Mouse (Mus musculus) C2C12 (cell line): Measurements from ENCODE around the gene Ptprcap. TPM values are rescaled to one million over a fixed set of nuclear protein-coding genes. Genes with fewer than 3 reads are reported as not detected.
"Not testable (repeated sequence)": the region's sequence is repeated elsewhere in the genome, so short reads cannot be mapped to it uniquely, and the experiment has no call there.

Source experiments
- H3K27me3 ChIP-seq: one replicate; pipeline ENCODE4 v1.6.1; 2011; ENCODE audit not compliant: control insufficient read depth, insufficient read depth, insufficient read length
- H3K36me3 ChIP-seq: one replicate; pipeline ENCODE4 v1.6.1; 2011; ENCODE audit not compliant: control insufficient read depth, insufficient read depth
- H3K4me3 ChIP-seq: one replicate; pipeline ENCODE4 v1.5.1; 2011; ENCODE audit warnings: mild to moderate bottlenecking, control low read depth; ENCODE audit not compliant: poor library complexity, insufficient read depth, severe bottlenecking
- H3K79me2 ChIP-seq: one replicate; pipeline ENCODE4 v1.6.1; 2011; ENCODE audit not compliant: control insufficient read depth, insufficient read depth
- H3K79me3 ChIP-seq: one replicate; pipeline ENCODE4 v1.6.1; 2011; ENCODE audit warnings: low read depth, control low read depth
- H3ac ChIP-seq: one replicate; pipeline ENCODE3; 2011; ENCODE audit warnings: low read depth; ENCODE audit not compliant: control insufficient read depth, insufficient read length
- CEBPB ChIP-seq: IDR thresholded peaks from one replicate; pipeline ENCODE4 v1.6.1; 2011; ENCODE audit warnings: low read depth, mild to moderate bottlenecking, control low read depth, moderate library complexity
- CTCF ChIP-seq: IDR thresholded peaks from one replicate; pipeline ENCODE4 v1.5.1; 2011; ENCODE audit not compliant: control insufficient read depth, insufficient read depth, insufficient read length
- FOSL1 ChIP-seq: IDR thresholded peaks from one replicate; pipeline ENCODE4 v1.8.0; 2011; ENCODE audit warnings: mild to moderate bottlenecking, low read length; ENCODE audit not compliant: poor library complexity, insufficient read depth, severe bottlenecking
- MAX ChIP-seq: IDR thresholded peaks from one replicate; pipeline ENCODE4 v1.6.1; 2011; ENCODE audit warnings: mild to moderate bottlenecking, control low read depth
- MYOD1 ChIP-seq: IDR thresholded peaks from one replicate; pipeline ENCODE4 v1.6.1; 2011; ENCODE audit warnings: low read depth; ENCODE audit not compliant: control insufficient read depth, insufficient read length
- MYOG ChIP-seq: IDR thresholded peaks from one replicate; pipeline ENCODE4 v1.6.1; 2011; ENCODE audit not compliant: control insufficient read depth, insufficient read length; ENCODE audit errors: extremely low read depth
- USF1 ChIP-seq: IDR thresholded peaks from one replicate; pipeline ENCODE4 v1.6.1; 2011; ENCODE audit warnings: low read depth, mild to moderate bottlenecking, control low read depth, moderate library complexity
- polyA plus RNA-seq: library from polyadenylated mRNA; unstranded; fragments of >200 nt; fragmentation: generic; extraction: Trizol; gene quantifications from one replicate; pipeline ENCODE4 v1.2.1, GENCODE M21; 2012; ENCODE audit warnings: missing spikeins

Gene Ptprcap
- polyA plus RNA-seq, 1 experiment: 5.8 TPM

DNA sequence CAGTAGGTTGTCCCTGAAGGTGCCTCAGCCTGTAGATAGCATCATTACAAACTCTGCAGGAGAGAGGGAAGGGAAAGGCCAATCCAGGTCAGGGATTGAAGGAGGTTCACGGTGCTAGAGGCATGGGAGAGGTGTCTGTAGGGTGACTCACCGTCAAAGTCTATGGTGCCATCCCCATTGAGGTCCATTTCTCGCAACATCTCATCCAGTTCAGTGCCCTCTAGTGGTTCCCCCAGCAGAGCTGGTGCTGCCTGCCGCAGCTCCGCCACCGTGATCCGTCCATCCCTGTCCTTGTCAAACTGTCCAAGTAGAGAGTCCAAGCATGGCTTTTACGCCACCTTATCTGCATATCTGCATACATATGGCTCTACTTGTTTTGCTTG, 17.4 kb upstream of the Ptprcap start:
- H3K4me3 ChIP-seq, H3K79me3 ChIP-seq, H3ac ChIP-seq, H3K27me3 ChIP-seq, H3K79me2 ChIP-seq: not testable (repeated sequence)
- peaks cover 12% of the 10 kb centered on the region for H3K36me3 ChIP-seq
- peak; percentile 16 for TF ChIP-seq CTCF

DNA sequence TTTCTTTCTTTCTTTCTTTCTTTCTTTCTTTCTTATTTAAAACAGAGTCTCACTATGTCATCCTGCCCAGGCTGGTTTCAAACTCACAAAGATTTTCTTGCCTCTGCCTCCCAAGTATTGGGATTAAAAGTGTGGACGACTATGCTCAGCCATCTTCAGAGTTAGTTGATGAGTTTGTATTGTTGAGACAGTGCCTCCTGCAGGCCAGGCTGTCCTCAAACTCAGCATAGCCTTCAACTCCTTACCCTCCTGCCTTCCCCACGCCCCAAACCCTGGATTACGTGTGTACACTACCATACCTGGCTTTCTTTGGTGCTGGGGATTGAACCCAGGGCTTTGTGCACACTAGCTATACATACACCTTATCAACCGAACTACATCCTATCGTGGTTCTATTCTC, 16.9 kb upstream of the Ptprcap start:
- Histone ChIP-seq H3K79me3 (no peaks in the 10 kb centered on the region), H3K36me3 (peaks cover 12% of the 10 kb centered on the region), H3K27me3 (no peaks in the 10 kb centered on the region), H3K4me3 (no peak overlapping the region), H3ac (no peak overlapping the region), H3K79me2 (no peaks in the 10 kb centered on the region)
- no peak for TF ChIP-seq MAX
- TF ChIP-seq USF1: no peak
- TF ChIP-seq CEBPB: no peak
- no peak for TF ChIP-seq CTCF
- no peak for TF ChIP-seq FOSL1
- TF ChIP-seq MYOG: no peak
- TF ChIP-seq MYOD1: no peak

DNA sequence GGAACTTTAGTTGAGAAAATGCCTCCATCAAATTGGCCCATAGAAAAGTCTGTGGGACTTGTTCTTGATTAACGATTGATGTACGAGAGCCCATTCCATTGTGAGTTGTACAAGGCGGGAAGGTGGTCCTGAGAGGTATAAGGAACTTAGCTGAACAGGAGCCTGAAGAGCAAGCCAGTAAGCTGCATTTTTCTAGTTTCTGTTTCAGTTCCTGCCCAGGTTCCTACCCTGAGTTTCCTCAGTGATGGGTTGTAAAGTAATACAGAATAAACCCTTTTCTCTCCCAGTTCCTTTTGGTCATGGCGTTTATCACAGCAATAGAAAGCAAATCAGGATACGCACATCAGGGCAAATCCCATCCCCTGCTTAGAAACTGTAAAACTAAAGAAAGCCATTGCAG, 15.5 kb upstream of the Ptprcap start:
- Histone ChIP-seq H3K79me2 (no peaks in the 10 kb centered on the region), H3K27me3 (no peaks in the 10 kb centered on the region), H3ac (no peak overlapping the region), H3K4me3 (no peak overlapping the region), H3K79me3 (no peaks in the 10 kb centered on the region), H3K36me3 (peaks cover 5% of the 10 kb centered on the region)
- TF ChIP-seq CEBPB: no peak
- TF ChIP-seq MYOG: no peak
- no peak for TF ChIP-seq MYOD1
- no peak for TF ChIP-seq CTCF
- TF ChIP-seq USF1: no peak
- TF ChIP-seq MAX: no peak
- no peak for TF ChIP-seq FOSL1

DNA sequence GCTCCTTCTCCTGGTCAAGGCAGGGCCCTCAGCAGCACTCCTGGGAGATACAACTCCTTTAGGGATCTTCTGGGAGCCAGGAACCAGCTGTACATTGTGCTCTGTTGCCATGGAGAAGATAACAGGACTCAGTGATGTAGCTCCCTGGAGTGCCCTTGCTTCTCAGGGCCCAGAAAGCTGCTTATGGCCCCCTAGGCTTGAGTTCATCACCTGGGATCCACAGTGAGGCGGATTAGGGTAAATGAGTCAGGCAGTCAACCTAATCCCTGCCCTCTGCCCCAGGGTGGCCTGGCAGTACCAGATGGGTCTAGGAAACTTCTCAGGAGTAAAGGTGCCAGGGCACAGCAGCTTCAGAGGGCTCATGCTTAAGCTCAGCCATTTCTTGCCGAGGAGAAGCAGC, 14.0 kb upstream of the Ptprcap start, which contains the start of gene Gpr152:
Gpr152 (plus strand) TSS at position 342 of the 400 bp plus-strand sequence.
- no peaks in the 10 kb centered on the region for H3K36me3 ChIP-seq
- H3ac ChIP-seq: no peak within 1 kb of the TSS
- H3K27me3 ChIP-seq: no peaks in the 10 kb centered on the region
- TF ChIP-seq CTCF (no peak), MYOG (no peak), CEBPB (no peak), MYOD1 (no peak), FOSL1 (no peak), USF1 (no peak), MAX (no peak)
- no peaks in the 10 kb centered on the region for H3K79me2 ChIP-seq
- H3K79me3 ChIP-seq: no peaks in the 10 kb centered on the region
- no peak within 1 kb of the TSS for H3K4me3 ChIP-seq

DNA sequence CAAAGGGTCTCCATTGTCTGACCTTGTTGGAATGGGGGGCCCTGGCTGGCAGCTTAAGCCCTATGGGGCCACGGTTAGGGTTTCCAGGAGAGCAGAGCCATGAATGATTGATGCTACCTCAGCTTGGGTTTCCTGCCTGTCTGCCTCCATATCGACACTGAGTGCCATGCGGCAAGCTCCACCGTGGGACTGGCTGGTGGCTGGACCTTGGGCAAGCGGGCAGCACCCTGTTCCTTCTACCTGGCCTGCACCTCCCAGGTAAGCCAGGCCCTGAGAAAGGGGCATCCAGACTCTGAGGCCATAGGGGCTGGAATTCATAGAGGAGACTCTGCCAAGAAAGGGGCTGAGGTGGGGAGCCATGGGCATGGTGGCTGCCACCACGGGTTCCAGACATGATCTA, 13.3 kb upstream of the Ptprcap start:
- no peaks in the 10 kb centered on the region for H3K36me3 ChIP-seq
- TF ChIP-seq CEBPB: no peak
- H3K79me2 ChIP-seq: no peaks in the 10 kb centered on the region
- H3K27me3 ChIP-seq: no peaks in the 10 kb centered on the region
- no peak overlapping the region for H3K4me3 ChIP-seq
- no peak overlapping the region for H3ac ChIP-seq
- H3K79me3 ChIP-seq: no peaks in the 10 kb centered on the region

DNA sequence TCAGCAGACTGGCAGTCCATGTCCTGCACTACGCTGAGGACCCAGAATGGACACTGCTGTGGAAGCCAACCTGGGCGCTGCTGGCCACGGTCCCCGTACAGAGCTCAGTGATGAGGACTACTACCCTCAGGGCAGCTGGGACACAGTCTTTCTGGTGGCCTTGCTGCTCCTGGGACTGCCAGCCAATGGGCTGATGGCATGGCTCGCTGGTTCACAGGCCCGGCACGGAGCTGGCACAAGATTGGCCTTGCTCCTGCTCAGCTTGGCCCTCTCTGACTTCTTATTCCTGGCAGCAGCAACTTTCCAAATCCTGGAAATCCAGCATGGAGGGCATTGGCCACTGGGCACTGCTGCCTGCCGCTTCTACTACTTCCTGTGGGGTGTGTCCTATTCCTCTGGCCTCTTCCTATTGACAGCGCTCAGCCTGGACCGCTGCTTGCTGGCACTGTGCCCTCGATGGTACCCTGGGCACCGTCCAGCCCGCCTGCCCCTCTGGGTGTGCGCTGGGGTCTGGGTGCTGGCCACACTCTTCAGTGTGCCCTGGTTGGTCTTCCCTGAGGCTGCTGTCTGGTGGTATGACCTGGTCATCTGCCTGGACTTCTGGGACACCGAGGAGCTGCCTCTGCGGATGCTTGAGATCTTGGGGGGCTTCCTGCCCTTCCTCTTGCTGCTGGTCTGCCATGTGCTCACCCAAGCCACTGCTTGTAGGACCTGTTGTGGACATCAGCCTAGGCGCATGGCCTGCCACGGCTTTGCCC, 10.8 kb upstream of the Ptprcap start:
- Histone ChIP-seq H3K79me3 (no peaks in the 10 kb centered on the region), H3K36me3 (no peaks in the 10 kb centered on the region), H3K27me3 (no peaks in the 10 kb centered on the region), H3ac (no peak overlapping the region), H3K4me3 (no peak overlapping the region), H3K79me2 (no peaks in the 10 kb centered on the region)
- no peak for TF ChIP-seq MAX
- no peak for TF ChIP-seq CTCF
- TF ChIP-seq MYOD1: no peak
- no peak for TF ChIP-seq MYOG
- TF ChIP-seq USF1: no peak
- no peak for TF ChIP-seq FOSL1
- no peak for TF ChIP-seq CEBPB
